Mouse (Mus musculus) thymus, adult 2 months (tissue): ENCODE measurements at regions not wholly inside any gene's neighbourhood (a gene's known extent, or its start where the extent isn't known, plus 50 kb on each side); places are given as distances from the start of the nearest gene placed in this dataset.

Experiments
- CTCF ChIP-seq: fragments of 200-500 bp; IDR thresholded peaks from 2 replicates; pipeline ENCODE4 v1.5.1; 2012; ENCODE audit warnings: mild to moderate bottlenecking, control low read depth, low read length, moderate library complexity, borderline replicate concordance; ENCODE audit not compliant: control insufficient read depth, poor library complexity, insufficient read depth; ENCODE audit errors: extremely low read depth
- POLR2A ChIP-seq: fragments of 200-500 bp; IDR thresholded peaks from 2 replicates; pipeline ENCODE4 v1.6.1; 2012; ENCODE audit warnings: mild to moderate bottlenecking, low read length, control low read depth, moderate library complexity; ENCODE audit not compliant: control insufficient read depth, poor library complexity, insufficient read depth; ENCODE audit errors: extremely low read depth

DNA sequence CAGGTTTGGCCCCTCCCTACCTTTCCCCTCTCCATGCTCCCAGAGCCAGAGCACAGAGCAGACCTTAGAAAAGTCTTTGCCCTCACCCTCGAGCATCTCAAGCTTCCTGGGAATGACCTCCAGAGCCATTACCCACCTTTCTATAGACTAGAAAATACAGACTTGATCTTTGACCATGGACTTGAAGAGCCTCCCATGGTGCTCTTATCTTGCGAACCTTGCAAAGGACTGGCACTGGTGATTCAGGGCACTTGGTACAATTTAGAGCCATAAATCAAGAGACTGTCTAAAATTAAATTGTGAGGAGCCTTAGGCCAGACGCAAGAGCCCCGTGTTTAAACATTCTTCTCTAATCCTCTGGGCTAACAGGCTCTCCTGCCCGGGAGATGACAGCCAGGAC, 498.9 kb downstream of the Tns1 start:
- TF ChIP-seq POLR2A (no peak), CTCF (no peak)
